15 mouse cellular contexts compared by ENCODE assay signal in the genomic region with DNA sequence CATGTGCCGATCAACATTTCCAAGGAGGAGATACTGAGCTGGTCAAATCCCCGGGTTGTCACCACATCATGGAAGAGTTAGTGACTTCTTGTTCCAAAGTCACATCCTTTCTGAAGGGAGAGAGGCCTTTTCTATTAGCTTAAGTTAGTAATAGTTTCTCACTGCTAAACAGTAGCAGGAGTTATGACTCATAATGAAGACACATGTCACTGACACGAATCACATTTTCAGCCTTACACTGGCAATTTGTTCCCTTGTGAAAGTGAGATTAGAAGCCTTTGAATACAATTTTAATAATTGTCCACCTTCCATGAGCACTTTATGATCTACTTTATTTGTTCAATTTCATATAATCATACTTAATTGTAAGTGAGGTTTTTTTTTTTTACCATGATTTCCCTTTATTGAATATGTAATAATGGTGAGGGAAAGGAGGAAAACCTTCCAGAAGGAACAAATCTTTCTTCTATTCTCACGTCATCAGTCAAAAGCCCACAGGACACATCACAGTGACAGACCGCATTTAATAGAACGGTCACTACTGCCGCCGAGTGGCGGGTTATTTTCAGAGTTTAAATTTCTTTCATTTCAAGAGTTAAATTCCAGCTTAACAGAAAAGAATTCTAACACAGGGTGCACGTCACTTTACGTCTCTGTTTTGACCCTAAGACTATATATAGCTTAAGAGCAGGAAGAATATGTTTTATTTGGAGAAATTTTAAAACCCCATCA. TPM values are rescaled to one million over a fixed set of nuclear protein-coding genes. Genes with fewer than 3 reads are reported as not detected.
DNase-seq lines count a peak whose midpoint lies in the region; ATAC-seq and TF ChIP-seq lines count a peak whose summit lies in the region.
"Had no signal": no experiment of that assay in that cellular context is flagged by ENCODE, and none has a peak within 500 bp of the region (broad histone marks: within the 10 kb centered on the region; RNA-seq: fewer than 3 reads in every experiment).

No protein-coding gene starts in this region.

- no peaks in the 10 kb centered on the region for H3K9me3 ChIP-seq in heart, embryonic 11.5 days (replicated peaks; ENCODE audit: control insufficient read depth, low read length)
- H3K9me3 ChIP-seq: limb, embryonic 15.5 days had no signal

- no peaks in the 10 kb centered on the region for H3K36me3 ChIP-seq in heart, adult 2 months (ENCODE audit: control insufficient read depth, insufficient read depth, low read length)
- no peaks in the 10 kb centered on the region for H3K36me3 ChIP-seq in heart, embryonic 11.5 days (ENCODE audit: control insufficient read depth, insufficient read depth, low read length)
- H3K36me3 ChIP-seq: limb, embryonic 15.5 days had no signal

- TF ChIP-seq CTCF in heart, adult 2 months (IDR thresholded peaks at IDR 0.05), result peak; percentile 49

- no peaks in the 10 kb centered on the region for H3K27me3 ChIP-seq in heart, adult 2 months (ENCODE audit: control insufficient read depth, insufficient read depth, low read length)
- no peaks in the 10 kb centered on the region for H3K27me3 ChIP-seq in heart, embryonic 11.5 days (ENCODE audit: control insufficient read depth, insufficient read depth, low read length)
- H3K27me3 ChIP-seq: limb, embryonic 15.5 days had no signal

- ATAC-seq in heart, embryonic 11.5 days (replicated peaks; ENCODE audit: insufficient number of reproducible peaks, low FRiP score, low TSS enrichment), result no peak

- intact Hi-C loops in heart, adult 2 months (cut with DNase I), result loop anchor here (5.0 kb wide), 1 partner anchor 181 kb away; no protein-coding TSS in a partner anchor

- no peak overlapping the region for H3K4me3 ChIP-seq in heart, adult 2 months
- no peak overlapping the region for H3K4me3 ChIP-seq in heart, embryonic 11.5 days (ENCODE audit: low read depth, low read length)
- H3K4me3 ChIP-seq: erythroblast, embryonic 14.5 days; limb, embryonic 15.5 days had no signal

- no peak overlapping the region for H3K4me2 ChIP-seq in heart, embryonic 11.5 days
- H3K4me2 ChIP-seq: limb, embryonic 15.5 days had no signal

- no peak for TF ChIP-seq POLR2A in heart, adult 2 months (IDR thresholded peaks at IDR 0.05; ENCODE audit: insufficient read depth, low read depth, low read length)

- no peak overlapping the region for H3K27ac ChIP-seq in heart, adult 2 months
- no peak overlapping the region for H3K27ac ChIP-seq in heart, embryonic 11.5 days (ENCODE audit: low read depth, low read length)
- H3K27ac ChIP-seq: limb, embryonic 15.5 days had no signal

- H3K4me1 ChIP-seq in heart, adult 2 months (ENCODE audit: control insufficient read depth, insufficient read depth, low read length), result no peaks in the 10 kb centered on the region
- H3K4me1 ChIP-seq in heart, embryonic 11.5 days (ENCODE audit: control insufficient read depth, insufficient read depth, low read length), result no peaks in the 10 kb centered on the region
- H3K4me1 ChIP-seq: limb, embryonic 15.5 days had no signal

- H3K79me2 ChIP-seq in heart, adult 2 months (replicated peaks; ENCODE audit: control insufficient read depth, insufficient read depth, low read length), result no peaks in the 10 kb centered on the region

- 37% methylated on average over 11 of the region's 11 CpGs for WGBS in heart, adult 2 months
- 58% methylated on average over 11 of the region's 11 CpGs for WGBS in heart, embryonic 11.5 days (ENCODE audit: insufficient replicate concordance)

- no peak overlapping the region for H3K9ac ChIP-seq in heart, adult 2 months (ENCODE audit: low read depth, low read length)
- no peak overlapping the region for H3K9ac ChIP-seq in heart, embryonic 11.5 days (ENCODE audit: low read depth, low read length)
- H3K9ac ChIP-seq: limb, embryonic 15.5 days had no signal

- no peak for DNase-seq in heart, adult 2 months
- DNase-seq in layer of hippocampus, adult 11-12 months (ENCODE audit: low spot score), result peak; percentile 14
- no peak for DNase-seq in layer of hippocampus, adult 8-10 months (ENCODE audit: low spot score in 2 of 2)
- peak; percentile 17 for DNase-seq in right cerebral cortex, postnatal 14 days
- DNase-seq in right cerebral cortex, postnatal 36 days (ENCODE audit: low spot score in 2 of 2), result no peak
- no peak for DNase-seq in thymus, postnatal 14 days
- DNase-seq: cerebellum, adult 9-10 months; heart, postnatal 36 days; kidney, postnatal 25 days; lung, postnatal 36 days; thymus, adult 2 months had no signal

- TF ChIP-seq EP300 in heart, adult 2 months (IDR thresholded peaks at IDR 0.05; ENCODE audit: insufficient read depth, low read depth, low read length), result no peak

RNA-seq across cellular contexts. Expression of a gene that starts 40.5 kb away (rescaled TPM):
- total RNA-seq in heart, adult 2 months (2021), result 1 to 10 TPM in 1 of 2 experiments, under 1 TPM in 1; 0.78 to 2.9 TPM
- polyA plus RNA-seq in heart, adult 2 months (2012; rRNA removed), result 0.68 and 1.4 TPM in 2 replicates
- 0.26 and 0.27 TPM in 2 replicates for polyA plus RNA-seq in heart, embryonic 11.5 days (2014; fragmentation: Nextera tagmentation; extraction: Ambion mirVana)
- under 1 TPM in 1 of 4 experiments, not detected in 3; 0.11 TPM for total RNA-seq in layer of hippocampus, adult 8-10 months (2022)
- total RNA-seq: monocyte, adult 5-6 weeks had no signal
- polyA plus RNA-seq: erythroblast, embryonic 14.5 days had no signal

Comparison
In these comparisons a context has a peak if more than half of its experiments do, and no peak if none do; other contexts are left out.
1. DNase-seq: peak in layer of hippocampus, adult 11-12 months (single experiment) and right cerebral cortex, postnatal 14 days (single experiment); none in heart, adult 2 months (0 of 2), layer of hippocampus, adult 8-10 months (0 of 2), right cerebral cortex, postnatal 36 days (0 of 2) and thymus, postnatal 14 days (single experiment).